Mouse (Mus musculus) intestine, embryonic 15.5 days (tissue): ENCODE results near the gene Tstd1. TPM values are rescaled to one million over a fixed set of nuclear protein-coding genes. Genes with fewer than 3 reads are reported as not detected.

Experiments used
- ATAC-seq: fragments of 200-750 bp; cut with Nextera tagmentation; 2 replicates; pipeline ENCODE4 v1.8.0; 2017; ENCODE audit warnings: moderate TSS enrichment, moderate library complexity
- H3K27ac ChIP-seq: fragments of 300-500 bp; sonication (generic); 2 replicates; pipeline ENCODE4 v1.5.1; 2015; ENCODE audit warnings: mild to moderate bottlenecking, inconsistent platforms
- H3K27me3 ChIP-seq: fragments of 300-500 bp; sonication (generic); replicated peaks from 2 replicates; pipeline ENCODE4 v1.6.1; 2015; ENCODE audit warnings: inconsistent platforms
- H3K36me3 ChIP-seq: fragments of 300-500 bp; sonication (generic); 2 replicates; pipeline ENCODE4 v1.6.1; 2015; ENCODE audit warnings: inconsistent platforms
- H3K4me1 ChIP-seq: fragments of 300-500 bp; sonication (generic); replicated peaks from 2 replicates; pipeline ENCODE4 v1.6.1; 2015; ENCODE audit warnings: inconsistent platforms
- H3K4me2 ChIP-seq: fragments of 300-500 bp; sonication (generic); replicated peaks from 2 replicates; pipeline ENCODE4 v1.6.1; 2015; ENCODE audit warnings: mild to moderate bottlenecking, inconsistent platforms
- H3K4me3 ChIP-seq: fragments of 300-500 bp; sonication (generic); replicated peaks from 2 replicates; pipeline ENCODE4 v1.5.1; 2015; ENCODE audit warnings: inconsistent platforms
- H3K9ac ChIP-seq: fragments of 300-500 bp; sonication (generic); 2 replicates; pipeline ENCODE4 v1.6.1; 2015; ENCODE audit warnings: inconsistent platforms
- H3K9me3 ChIP-seq: fragments of 300-500 bp; sonication (generic); 2 replicates; pipeline ENCODE4 v1.6.1; 2016; ENCODE audit warnings: inconsistent platforms
- WGBS: fragments of 180-500 bp; shearing (Covaris S2); methylation state at CpG from one replicate; pipeline ENCODE4 v1.1.7; 2015; 5-methylcytosine and 5-hydroxymethylcytosine counted together
- polyA plus RNA-seq: library from polyadenylated mRNA; unstranded; fragments of >200 nt; fragmentation: Nextera tagmentation; extraction: Ambion mirVana; gene quantifications from 2 replicates; pipeline ENCODE4 v1.2.1, GENCODE M21; 2015

Tstd1 gene
- 3.3 and 3.8 TPM in 2 replicates for polyA plus RNA-seq

DNA sequence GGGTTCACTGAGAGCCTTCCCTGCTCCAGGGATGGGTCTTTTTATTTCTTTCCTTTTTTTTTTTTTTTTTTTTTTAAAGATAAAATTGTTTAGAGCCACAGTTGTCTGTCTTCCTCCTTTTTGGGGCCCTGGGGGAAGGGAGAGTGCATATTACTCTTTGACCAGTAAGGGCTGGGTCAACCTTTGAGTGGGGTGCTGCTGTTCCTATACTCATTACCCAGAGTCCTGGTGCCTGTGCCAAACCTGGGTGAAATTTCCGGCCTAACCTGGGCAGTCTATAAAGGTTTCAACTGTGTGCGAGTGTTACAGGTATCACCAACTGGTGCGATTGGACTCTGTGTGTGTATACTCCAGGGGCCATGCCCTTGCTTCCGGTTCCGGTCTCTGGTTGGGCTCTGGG, at the start of gene Tstd1:
Tstd1 (plus strand) TSS at position 213 of the 400 bp plus-strand sequence.
- ATAC-seq: no peak
- no peak within 1 kb of the TSS for H3K4me3 ChIP-seq
- WGBS: 89% methylated on average over 5 of the region's 5 CpGs
- 0 out of 2 replicates have a peak, but pooled peaks cover 3% of the 10 kb centered on the region for H3K4me1 ChIP-seq
- no peaks in the 10 kb centered on the region for H3K27me3 ChIP-seq
- H3K9ac ChIP-seq: no peak within 1 kb of the TSS
- H3K9me3 ChIP-seq: no peaks in the 10 kb centered on the region
- H3K27ac ChIP-seq: no peak within 1 kb of the TSS
- H3K36me3 ChIP-seq: peaks cover 19% of the 10 kb centered on the region
- H3K4me2 ChIP-seq: no peak within 1 kb of the TSS

GRCm38 (mm10) chr1:171369845-171370556, 48.7 kb upstream of the Tstd1 start, which contains the start of gene Nectin4:
Gene Nectin4, plus strand, starts transcription at chr1:171370099.
- Histone ChIP-seq H3K27ac (no peak within 1 kb of the TSS), H3K4me1 (0 out of 2 replicates have a peak, but pooled peaks cover 12% of the 10 kb centered on the region), H3K9me3 (no peaks in the 10 kb centered on the region), H3K27me3 (no peaks in the 10 kb centered on the region; the same call in 1 of the 2 replicates), H3K36me3 (no peaks in the 10 kb centered on the region), H3K4me3 (peak within 1 kb of the TSS; percentile 22), H3K4me2 (peak within 1 kb of the TSS; percentile 52), H3K9ac (no peak within 1 kb of the TSS; the same call in 1 of the 2 replicates)
- 35% methylated on average over 20 of the region's 20 CpGs for WGBS
- peak; percentile 84 for ATAC-seq

GRCm38 (mm10) chr1:171372880-171373279, 45.8 kb upstream of the Tstd1 start:
- Histone ChIP-seq H3K4me3 (no peak overlapping the region), H3K9ac (no peak overlapping the region), H3K36me3 (no peaks in the 10 kb centered on the region), H3K27ac (no peak overlapping the region), H3K4me2 (peak overlapping the region; percentile 17; the same call in 1 of the 2 replicates), H3K4me1 (peaks cover 22% of the 10 kb centered on the region), H3K27me3 (no peaks in the 10 kb centered on the region; the same call in 1 of the 2 replicates), H3K9me3 (no peaks in the 10 kb centered on the region)
- ATAC-seq: no peak
- 60% methylated on average over 3 of the region's 3 CpGs for WGBS

GRCm38 (mm10) chr1:171373946-171374345, 44.7 kb upstream of the Tstd1 start:
- H3K36me3 ChIP-seq: no peaks in the 10 kb centered on the region
- H3K27ac ChIP-seq: no peak overlapping the region
- no peaks in the 10 kb centered on the region for H3K9me3 ChIP-seq
- H3K4me3 ChIP-seq: no peak overlapping the region
- no peak overlapping the region for H3K9ac ChIP-seq
- peaks cover 22% of the 10 kb centered on the region for H3K4me1 ChIP-seq
- no peak for ATAC-seq
- 10% methylated on average over 4 of the region's 4 CpGs for WGBS
- H3K4me2 ChIP-seq: peak overlapping the region; percentile 9; the same call in 1 of the 2 replicates
- no peaks in the 10 kb centered on the region; the same call in 1 of the 2 replicates for H3K27me3 ChIP-seq

DNA sequence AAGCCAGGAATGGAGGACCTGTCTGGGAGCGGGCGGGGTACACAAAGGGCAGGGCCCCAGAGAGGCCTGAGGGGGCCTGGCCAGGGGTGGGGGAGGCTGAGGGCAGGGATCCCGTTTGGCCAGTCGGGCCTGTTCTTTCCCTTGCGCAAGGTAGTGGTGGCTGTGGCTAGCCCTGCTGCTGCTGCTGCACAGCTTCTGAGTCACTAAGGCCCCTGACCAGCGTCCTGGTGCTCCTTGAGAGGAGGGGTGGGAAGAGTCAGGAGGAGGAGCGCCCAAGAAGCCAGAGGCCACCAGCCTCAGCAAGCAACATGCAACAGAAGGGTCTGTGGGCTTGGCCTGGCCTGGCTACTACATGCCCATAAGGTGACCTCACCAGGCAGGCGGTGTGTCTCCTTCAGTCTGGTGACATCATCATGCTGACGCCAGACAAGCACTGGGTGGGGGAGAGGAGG, 43.0 kb upstream of the Tstd1 start:
- peak overlapping the region; percentile 30 for H3K4me2 ChIP-seq
- no peak overlapping the region for H3K9ac ChIP-seq

DNA sequence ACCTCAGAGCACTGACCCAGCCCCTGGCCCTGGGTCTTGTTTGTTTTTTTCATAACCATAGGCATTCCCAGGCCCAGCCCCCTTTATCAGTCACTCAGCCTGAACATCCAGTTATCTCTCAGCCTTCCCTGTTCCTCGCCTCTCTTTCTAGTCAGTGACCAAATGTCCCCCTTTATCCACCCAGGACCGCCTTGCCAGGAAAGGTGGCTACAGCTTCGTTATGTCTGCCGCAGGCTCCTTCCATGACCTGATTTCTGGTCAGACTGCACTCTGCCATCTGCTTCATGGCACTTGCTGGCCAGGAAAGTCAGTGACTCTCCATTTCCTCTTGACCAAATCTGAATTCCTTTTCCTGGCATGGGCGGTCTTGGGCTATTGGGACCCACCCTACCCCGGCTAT, 40.4 kb upstream of the Tstd1 start:
- H3K4me3 ChIP-seq: no peak overlapping the region
- no peak overlapping the region for H3K27ac ChIP-seq
- H3K9ac ChIP-seq: no peak overlapping the region
- H3K4me2 ChIP-seq: no peak overlapping the region
- WGBS: 79% methylated on average over 6 of the region's 6 CpGs
- 0 out of 2 replicates have a peak, but pooled peaks cover 3% of the 10 kb centered on the region for H3K27me3 ChIP-seq
- peaks cover 24% of the 10 kb centered on the region for H3K4me1 ChIP-seq
- no peaks in the 10 kb centered on the region for H3K9me3 ChIP-seq
- no peak for ATAC-seq
- no peaks in the 10 kb centered on the region for H3K36me3 ChIP-seq

More for the DNA sequence above, 43.0 kb upstream of the Tstd1 start:
- no peak overlapping the region for H3K27ac ChIP-seq
- H3K27me3 ChIP-seq: 0 out of 2 replicates have a peak, but pooled peaks cover 3% of the 10 kb centered on the region
- no peaks in the 10 kb centered on the region for H3K36me3 ChIP-seq
- no peaks in the 10 kb centered on the region for H3K9me3 ChIP-seq
- H3K4me1 ChIP-seq: peaks cover 28% of the 10 kb centered on the region
- WGBS: 32% methylated on average over 9 of the region's 9 CpGs
- no peak overlapping the region for H3K4me3 ChIP-seq
- ATAC-seq: peak; percentile 87

DNA sequence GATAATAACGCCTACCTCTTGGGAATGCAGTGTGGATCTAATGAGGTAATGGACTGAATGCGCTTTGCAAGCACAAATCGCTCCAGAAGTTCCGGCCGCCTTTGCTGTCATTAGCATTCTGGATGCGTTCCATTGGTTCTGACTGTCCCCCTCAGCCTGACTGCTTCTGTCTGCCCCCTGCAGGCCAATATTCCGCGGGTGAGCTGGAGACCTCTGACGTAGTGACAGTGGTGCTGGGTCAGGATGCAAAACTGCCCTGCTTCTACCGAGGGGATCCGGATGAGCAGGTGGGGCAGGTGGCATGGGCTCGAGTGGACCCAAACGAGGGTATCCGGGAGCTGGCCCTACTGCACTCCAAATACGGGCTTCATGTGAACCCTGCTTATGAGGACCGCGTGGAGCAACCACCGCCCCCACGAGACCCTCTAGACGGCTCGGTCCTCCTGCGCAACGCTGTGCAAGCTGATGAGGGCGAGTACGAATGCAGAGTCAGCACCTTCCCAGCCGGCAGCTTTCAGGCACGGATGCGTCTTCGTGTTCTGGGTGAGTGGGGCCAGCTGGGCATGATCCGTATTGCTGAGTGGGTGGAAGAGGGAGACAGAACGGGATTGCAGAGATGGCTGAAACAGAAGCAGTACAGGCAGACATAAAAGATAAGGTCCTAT, 38.6 kb upstream of the Tstd1 start:
- no peaks in the 10 kb centered on the region for H3K9me3 ChIP-seq
- 0 out of 2 replicates have a peak, but pooled peaks cover 3% of the 10 kb centered on the region for H3K27me3 ChIP-seq
- H3K4me1 ChIP-seq: peaks cover 22% of the 10 kb centered on the region
- no peak overlapping the region; the same call in 1 of the 2 replicates for H3K9ac ChIP-seq
- no peaks in the 10 kb centered on the region for H3K36me3 ChIP-seq
- peak; percentile 39 for ATAC-seq
- no peak overlapping the region for H3K27ac ChIP-seq
- 7% methylated on average over 31 of the region's 31 CpGs for WGBS
- peak overlapping the region; percentile 61 for H3K4me2 ChIP-seq
- H3K4me3 ChIP-seq: peak overlapping the region; percentile 23

- 0 out of 2 replicates have a peak, but pooled peaks cover 3% of the 10 kb centered on the region for H3K27me3 ChIP-seq
- no peak for ATAC-seq
Measured at GRCm38 (mm10) chr1:171382096-171382620, 36.5 kb upstream of the Tstd1 start.

GRCm38 (mm10) chr1:171384361-171384760, 34.3 kb upstream of the Tstd1 start:
- Histone ChIP-seq H3K27me3 (0 out of 2 replicates have a peak, but pooled peaks cover 3% of the 10 kb centered on the region), H3K9ac (no peak overlapping the region), H3K36me3 (no peaks in the 10 kb centered on the region), H3K9me3 (no peaks in the 10 kb centered on the region), H3K4me2 (no peak overlapping the region), H3K27ac (no peak overlapping the region), H3K4me1 (peaks cover 10% of the 10 kb centered on the region; the same call in 1 of the 2 replicates), H3K4me3 (no peak overlapping the region)
- WGBS: 65% methylated on average over 9 of the region's 9 CpGs
- ATAC-seq: no peak

More at GRCm38 (mm10) chr1:171382096-171382620, 36.5 kb upstream of the Tstd1 start:
- H3K4me3 ChIP-seq: no peak overlapping the region
- WGBS: 86% methylated on average over 11 of the region's 11 CpGs
- no peak overlapping the region for H3K27ac ChIP-seq
- H3K36me3 ChIP-seq: no peaks in the 10 kb centered on the region
- H3K4me1 ChIP-seq: peaks cover 12% of the 10 kb centered on the region; the same call in 1 of the 2 replicates
- no peak overlapping the region for H3K9ac ChIP-seq
- no peak overlapping the region for H3K4me2 ChIP-seq
- H3K9me3 ChIP-seq: no peaks in the 10 kb centered on the region

DNA sequence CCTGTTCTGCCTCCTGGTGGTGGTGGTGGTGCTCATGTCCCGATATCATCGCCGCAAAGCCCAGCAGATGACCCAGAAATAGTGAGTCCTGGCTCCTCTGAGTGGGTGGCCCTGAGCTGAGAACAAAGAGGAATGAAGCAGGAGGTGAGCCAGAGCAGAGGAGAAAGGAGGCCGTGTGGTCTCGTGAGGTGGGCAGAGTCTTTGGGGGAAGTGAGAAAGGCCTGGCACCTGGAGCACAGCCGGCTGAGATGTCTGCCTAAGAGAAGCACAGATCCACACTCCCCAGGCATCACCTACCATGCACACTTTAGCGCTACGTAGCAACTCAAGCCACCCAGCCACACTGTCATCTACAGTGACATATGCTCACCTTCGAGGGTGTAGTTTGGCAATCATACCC, 33.5 kb upstream of the Tstd1 start:
- no peak overlapping the region for H3K27ac ChIP-seq
- 0 out of 2 replicates have a peak, but pooled peaks cover 1% of the 10 kb centered on the region for H3K27me3 ChIP-seq
- no peak for ATAC-seq
- no peaks in the 10 kb centered on the region for H3K9me3 ChIP-seq
- H3K4me3 ChIP-seq: no peak overlapping the region
- peaks cover 3% of the 10 kb centered on the region; the same call in 1 of the 2 replicates for H3K4me1 ChIP-seq
- no peak overlapping the region for H3K9ac ChIP-seq
- WGBS: 52% methylated on average over 9 of the region's 9 CpGs
- no peak overlapping the region for H3K4me2 ChIP-seq
- no peaks in the 10 kb centered on the region for H3K36me3 ChIP-seq

DNA sequence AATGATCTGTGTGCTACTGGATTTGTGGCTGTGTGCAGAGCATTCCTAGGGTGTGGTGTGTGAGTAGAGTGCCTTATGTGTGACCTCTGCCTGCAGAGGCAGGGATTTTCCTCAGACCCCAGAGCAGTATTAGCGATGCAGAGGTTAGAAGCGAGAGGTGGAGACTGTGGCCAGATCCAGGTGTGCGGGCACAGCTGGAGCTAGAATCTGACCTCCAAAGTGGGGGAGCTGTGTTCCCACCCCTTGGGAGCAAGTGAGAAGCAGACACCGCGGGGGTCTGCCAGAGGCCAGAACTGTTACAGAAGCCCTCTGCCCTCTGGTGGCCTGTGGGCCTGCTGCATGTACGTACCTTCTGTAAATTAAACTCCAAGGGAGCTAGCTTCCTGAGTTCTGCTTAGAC, 31.6 kb upstream of the Tstd1 start:
- Histone ChIP-seq H3K9ac (no peak overlapping the region), H3K27ac (no peak overlapping the region), H3K4me1 (no peaks in the 10 kb centered on the region), H3K4me2 (no peak overlapping the region), H3K36me3 (no peaks in the 10 kb centered on the region), H3K27me3 (no peaks in the 10 kb centered on the region), H3K9me3 (no peaks in the 10 kb centered on the region), H3K4me3 (no peak overlapping the region)
- ATAC-seq: no peak
- WGBS: 26% methylated on average over 6 of the region's 6 CpGs
